Mouse (Mus musculus) liver, embryonic 12.5 days (tissue): ENCODE measurements around the gene Pacsin2. TPM values are rescaled to one million over a fixed set of nuclear protein-coding genes. Genes with fewer than 3 reads are reported as not detected.
"Not testable (repeated sequence)": the region's sequence is repeated elsewhere in the genome, so short reads cannot be mapped to it uniquely, and the experiment has no call there.

ENCODE experiments used
- ATAC-seq: fragments of 200-750 bp; cut with Nextera tagmentation; 2 replicates; pipeline ENCODE4 v1.8.0; 2017; ENCODE audit warnings: moderate number of reproducible peaks, mild to moderate bottlenecking, moderate library complexity
- H3K27ac ChIP-seq: fragments of 300-500 bp; sonication (generic); 2 replicates; pipeline ENCODE4 v1.5.1; 2016; ENCODE audit warnings: mild to moderate bottlenecking
- H3K27me3 ChIP-seq: fragments of 300-500 bp; sonication (generic); replicated peaks from 2 replicates; pipeline ENCODE4 v1.6.1; 2016; ENCODE audit warnings: mild to moderate bottlenecking, moderate library complexity
- H3K36me3 ChIP-seq: fragments of 300-500 bp; sonication (generic); 2 replicates; pipeline ENCODE4 v1.6.1; 2016; ENCODE audit warnings: mild to moderate bottlenecking, moderate library complexity
- H3K4me1 ChIP-seq: fragments of 300-500 bp; sonication (generic); 2 replicates; pipeline ENCODE4 v1.6.1; 2016
- H3K4me2 ChIP-seq: fragments of 300-500 bp; sonication (generic); 2 replicates; pipeline ENCODE4 v1.6.1; 2016; ENCODE audit warnings: mild to moderate bottlenecking, moderate library complexity
- H3K4me3 ChIP-seq: fragments of 300-500 bp; sonication (generic); 2 replicates; pipeline ENCODE4 v1.5.1; 2016; ENCODE audit warnings: mild to moderate bottlenecking, moderate library complexity
- H3K9ac ChIP-seq: fragments of 300-500 bp; sonication (generic); 2 replicates; pipeline ENCODE4 v1.6.1; 2016; ENCODE audit warnings: mild to moderate bottlenecking, moderate library complexity
- H3K9me3 ChIP-seq: fragments of 300-500 bp; sonication (generic); replicated peaks from 2 replicates; pipeline ENCODE4 v1.6.1; 2016; ENCODE audit warnings: mild to moderate bottlenecking, moderate library complexity
- WGBS: fragments of 180-500 bp; shearing (Covaris S2); methylation state at CpG from one replicate; pipeline ENCODE4 v1.1.7; 2016; ENCODE audit not compliant: insufficient replicate concordance; 5-methylcytosine and 5-hydroxymethylcytosine counted together
- polyA plus RNA-seq: library from polyadenylated mRNA; unstranded; fragments of >200 nt; fragmentation: Nextera tagmentation; extraction: Ambion mirVana; gene quantifications from 2 replicates; pipeline ENCODE4 v1.2.1, GENCODE M21; 2016

Pacsin2 gene
- polyA plus RNA-seq, 1 experiment from 2014 or later: 65.1 TPM

- peaks cover 53% of the 10 kb centered on the region for H3K4me1 ChIP-seq
- no peak overlapping the region for H3K4me3 ChIP-seq
- no peaks in the 10 kb centered on the region for H3K27me3 ChIP-seq
- peak overlapping the region; percentile 61 for H3K27ac ChIP-seq
- peak overlapping the region; percentile 10; the same call in 1 of the 2 replicates for H3K9ac ChIP-seq
- H3K4me2 ChIP-seq: 0 out of 2 replicates have a peak overlapping the region, but pooled peaks have one; percentile 3
- peak; percentile 63 for ATAC-seq
- WGBS: 16% methylated on average over 3 of the region's 3 CpGs
- H3K36me3 ChIP-seq: no peaks in the 10 kb centered on the region
- H3K9me3 ChIP-seq: no peaks in the 10 kb centered on the region
Observed at GRCm38 (mm10) chr15:83364194-83364593, 100.2 kb downstream of the Pacsin2 start.

- H3K27ac ChIP-seq, H3K9ac ChIP-seq, H3K36me3 ChIP-seq, H3K27me3 ChIP-seq, H3K9me3 ChIP-seq, H3K4me3 ChIP-seq, H3K4me2 ChIP-seq: not testable (repeated sequence)
- peaks cover 48% of the 10 kb centered on the region for H3K4me1 ChIP-seq
- WGBS: 85% methylated on average over 1 of the region's 1 CpGs
- peak; percentile 46 for ATAC-seq
Observed at GRCm38 (mm10) chr15:83362813-83363212, 101.6 kb downstream of the Pacsin2 start.

DNA sequence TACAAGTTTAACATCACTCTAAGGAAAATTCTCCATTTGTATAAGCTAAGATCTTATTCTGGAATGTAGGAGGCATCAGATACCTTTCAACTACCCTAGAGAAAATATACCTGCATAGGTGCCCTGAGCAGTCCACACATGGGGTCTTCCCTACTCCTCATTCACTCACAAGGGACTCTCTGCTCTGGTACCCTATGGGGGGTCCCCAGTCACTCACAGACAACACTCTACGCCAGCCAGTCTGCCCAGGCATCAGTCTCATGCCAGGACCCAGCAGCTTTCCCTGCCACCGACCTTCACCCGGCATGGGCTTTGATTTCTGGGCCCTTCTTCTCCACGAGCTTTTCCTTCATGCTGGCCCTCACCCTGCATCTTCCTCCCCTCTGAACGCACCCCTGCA is 103.5 kb downstream of the Pacsin2 start:
- H3K4me1 ChIP-seq: peaks cover 31% of the 10 kb centered on the region
- H3K9ac ChIP-seq, H3K27me3 ChIP-seq, H3K9me3 ChIP-seq, H3K4me3 ChIP-seq, H3K4me2 ChIP-seq, ATAC-seq, H3K27ac ChIP-seq: not testable (repeated sequence)
- peaks cover 12% of the 10 kb centered on the region for H3K36me3 ChIP-seq
- WGBS: 68% methylated on average over 4 of the region's 5 CpGs

- WGBS: 67% methylated on average over 3 of the region's 3 CpGs
- no peak overlapping the region for H3K4me2 ChIP-seq
- ATAC-seq: no peak
Observed at GRCm38 (mm10) chr15:83360140-83360539, 104.3 kb downstream of the Pacsin2 start.

DNA sequence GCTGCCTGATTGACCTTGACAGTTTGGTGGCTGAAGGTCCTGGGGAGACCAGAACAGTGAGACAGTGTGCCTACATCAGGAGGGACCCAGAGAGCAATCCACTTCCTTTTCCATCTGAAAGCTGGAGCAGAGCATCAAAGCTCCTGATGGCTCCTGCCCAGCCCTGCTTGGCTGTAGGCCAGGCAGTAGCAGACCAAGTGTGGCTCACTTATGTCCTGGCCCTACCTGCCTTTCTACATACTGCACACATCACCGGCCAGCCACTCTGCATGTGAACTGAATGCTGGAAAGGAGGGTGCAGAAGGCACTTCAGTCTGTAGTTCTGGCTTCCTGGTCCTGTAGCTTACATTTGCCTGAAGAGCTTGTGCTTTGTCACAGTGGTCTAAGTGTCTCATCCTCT is 105.9 kb downstream of the Pacsin2 start:
- Histone ChIP-seq H3K27me3 (0 out of 2 replicates have a peak, but pooled peaks cover 4% of the 10 kb centered on the region), H3K4me2 (no peak overlapping the region), H3K4me1 (peaks cover 8% of the 10 kb centered on the region), H3K4me3 (no peak overlapping the region), H3K9me3 (no peaks in the 10 kb centered on the region), H3K9ac (no peak overlapping the region), H3K36me3 (peaks cover 12% of the 10 kb centered on the region), H3K27ac (no peak overlapping the region)
- no peak for ATAC-seq
- 88% methylated on average over 1 of the region's 1 CpGs for WGBS

More at GRCm38 (mm10) chr15:83360140-83360539, 104.3 kb downstream of the Pacsin2 start:
- H3K4me1 ChIP-seq: peaks cover 24% of the 10 kb centered on the region
- no peaks in the 10 kb centered on the region for H3K9me3 ChIP-seq
- H3K9ac ChIP-seq: no peak overlapping the region
- H3K36me3 ChIP-seq: peaks cover 12% of the 10 kb centered on the region
- H3K27ac ChIP-seq: no peak overlapping the region
- no peak overlapping the region for H3K4me3 ChIP-seq
- H3K27me3 ChIP-seq: 0 out of 2 replicates have a peak, but pooled peaks cover 4% of the 10 kb centered on the region

GRCm38 (mm10) chr15:83351546-83351945 is 112.9 kb downstream of the Pacsin2 start:
- no peaks in the 10 kb centered on the region for H3K9me3 ChIP-seq
- no peak overlapping the region for H3K4me2 ChIP-seq
- no peak overlapping the region for H3K9ac ChIP-seq
- 82% methylated on average over 4 of the region's 4 CpGs for whole genome bisulfite sequencing
- H3K27ac ChIP-seq: no peak overlapping the region
- no peak overlapping the region for H3K4me3 ChIP-seq
- H3K4me1 ChIP-seq: peaks cover 30% of the 10 kb centered on the region
- H3K36me3 ChIP-seq: no peaks in the 10 kb centered on the region
- H3K27me3 ChIP-seq: no peaks in the 10 kb centered on the region
- ATAC-seq: no peak

- 55% methylated on average over 2 of the region's 2 CpGs for WGBS
- H3K4me2 ChIP-seq: peak overlapping the region; percentile 90
- H3K36me3 ChIP-seq: 0 out of 2 replicates have a peak, but pooled peaks cover 3% of the 10 kb centered on the region
- ATAC-seq: no peak
- peak overlapping the region; percentile 79 for H3K9ac ChIP-seq
- H3K4me1 ChIP-seq: peaks cover 37% of the 10 kb centered on the region
- no peaks in the 10 kb centered on the region for H3K9me3 ChIP-seq
- H3K27ac ChIP-seq: peak overlapping the region; percentile 69
- H3K27me3 ChIP-seq: no peaks in the 10 kb centered on the region
- H3K4me3 ChIP-seq: no peak overlapping the region
Observed at GRCm38 (mm10) chr15:83350859-83351258, 113.5 kb downstream of the Pacsin2 start.

DNA sequence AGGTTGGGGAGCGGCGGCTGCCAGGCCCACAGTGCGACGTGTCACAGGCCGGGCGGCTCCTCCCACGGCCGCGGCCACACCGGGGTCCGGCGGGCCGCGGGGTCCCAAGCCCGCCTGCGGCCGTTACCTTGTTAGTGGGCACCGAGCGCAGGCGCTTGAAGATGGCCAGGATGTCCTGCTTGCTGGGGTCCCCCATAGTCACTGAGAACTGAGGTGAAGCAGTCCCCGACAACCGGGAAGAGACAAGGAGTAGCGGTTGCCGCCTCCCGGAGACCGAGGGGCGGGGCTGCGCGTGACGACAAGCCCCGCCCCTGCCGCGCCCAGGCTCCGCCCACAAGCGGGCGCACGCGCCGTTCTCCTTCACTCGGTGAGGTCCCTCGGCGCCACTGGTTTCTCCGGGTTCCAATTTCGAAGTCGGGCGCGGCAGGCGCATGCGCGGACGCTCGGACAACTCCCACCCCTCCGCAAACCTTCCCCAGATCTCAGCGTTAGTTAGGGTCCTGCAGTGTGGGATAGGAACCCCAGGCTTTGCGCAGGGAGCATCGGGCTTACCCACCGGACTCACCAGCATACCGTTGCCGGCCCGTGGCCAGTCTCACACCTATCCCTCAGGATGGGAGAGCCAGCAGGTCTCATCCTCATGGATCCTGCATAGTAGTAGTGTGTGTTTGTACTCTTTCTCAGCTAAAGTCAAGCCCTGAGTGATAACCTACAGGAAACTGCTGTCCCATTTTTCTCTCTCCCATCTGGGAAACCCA is 114.3 kb downstream of the Pacsin2 start, which contains the start of gene Arfgap3:
Arfgap3 (minus strand) TSS at position 294 of the 758 bp plus-strand sequence.
- Histone ChIP-seq H3K27ac (peak within 1 kb of the TSS; percentile 69), H3K36me3 (0 out of 2 replicates have a peak, but pooled peaks cover 3% of the 10 kb centered on the region), H3K9me3 (no peaks in the 10 kb centered on the region), H3K27me3 (no peaks in the 10 kb centered on the region), H3K4me2 (peak within 1 kb of the TSS; percentile 90), H3K9ac (peak within 1 kb of the TSS; percentile 79), H3K4me3 (peak within 1 kb of the TSS; percentile 71), H3K4me1 (peaks cover 44% of the 10 kb centered on the region)
- under 1% methylated on average over 60 of the region's 60 CpGs for WGBS
- peak; percentile 88 for ATAC-seq

DNA sequence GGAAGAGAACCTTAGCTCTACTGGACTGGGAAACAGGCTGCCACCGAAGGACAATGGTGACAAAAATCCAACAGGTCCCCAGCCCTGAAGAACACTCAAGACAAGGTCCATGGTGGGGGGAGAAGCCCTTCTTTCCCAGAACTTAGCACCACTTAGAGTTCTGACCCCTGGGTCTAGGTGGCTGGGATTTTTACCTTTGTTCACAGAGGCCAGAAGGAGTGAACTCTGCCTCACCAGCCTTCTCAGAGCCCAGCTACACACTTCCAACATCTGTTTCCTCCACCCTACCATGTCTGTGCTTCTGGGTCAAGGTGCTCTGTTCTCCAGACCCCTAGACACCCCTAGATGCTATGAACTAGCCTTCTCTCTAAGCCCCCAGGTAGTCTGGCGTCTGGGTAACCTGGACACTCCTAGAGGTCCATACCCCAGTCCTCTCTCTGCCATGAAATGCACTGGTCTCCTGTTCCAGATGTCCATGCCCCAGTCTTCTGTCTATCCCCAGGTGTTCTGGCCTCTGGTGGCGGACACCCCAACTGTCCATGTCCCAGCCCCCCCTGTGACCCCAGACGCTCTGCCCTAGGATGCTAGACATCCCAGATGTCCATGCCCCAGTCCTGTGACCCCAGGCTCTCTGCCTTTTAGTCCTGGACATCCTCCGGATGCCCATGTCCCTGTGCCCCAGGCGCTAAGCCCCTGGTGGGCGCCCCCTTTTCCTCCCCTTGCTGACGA is 115.0 kb downstream of the Pacsin2 start:
- H3K36me3 ChIP-seq: 0 out of 2 replicates have a peak, but pooled peaks cover 3% of the 10 kb centered on the region
- peak overlapping the region; percentile 79 for H3K9ac ChIP-seq
- no peaks in the 10 kb centered on the region for H3K27me3 ChIP-seq
- H3K4me2 ChIP-seq: peak overlapping the region; percentile 90
- H3K9me3 ChIP-seq: no peaks in the 10 kb centered on the region
- H3K27ac ChIP-seq: peak overlapping the region; percentile 69
- WGBS: 18% methylated on average over 8 of the region's 8 CpGs
- peak; percentile 25 for ATAC-seq
- peak overlapping the region; percentile 71 for H3K4me3 ChIP-seq
- peaks cover 52% of the 10 kb centered on the region for H3K4me1 ChIP-seq

DNA sequence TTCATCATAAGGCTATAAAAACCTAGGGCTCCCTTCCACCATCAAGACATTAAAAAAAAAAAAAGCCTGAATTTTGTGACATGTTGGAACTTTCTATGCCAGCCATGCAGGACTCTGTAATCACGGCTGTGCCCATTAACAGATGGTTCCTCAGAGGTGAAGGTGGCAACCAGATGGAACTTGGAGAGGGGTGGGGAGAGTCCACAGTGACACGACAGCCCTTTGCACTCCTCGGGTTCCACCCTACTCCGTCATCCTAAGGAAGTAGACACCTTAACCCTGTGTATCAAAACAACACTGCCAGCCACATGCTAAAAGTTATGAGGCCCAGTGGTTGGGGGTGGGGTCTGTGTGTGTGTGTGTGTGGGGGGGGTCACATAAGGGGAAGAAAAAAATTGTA is 115.7 kb downstream of the Pacsin2 start:
- H3K27me3 ChIP-seq: no peaks in the 10 kb centered on the region
- 0 out of 2 replicates have a peak, but pooled peaks cover 3% of the 10 kb centered on the region for H3K36me3 ChIP-seq
- 54% methylated on average over 4 of the region's 4 CpGs for WGBS
- H3K27ac ChIP-seq: peak overlapping the region; percentile 69; the same call in 1 of the 2 replicates
- peak overlapping the region; percentile 79 for H3K9ac ChIP-seq
- no peak for ATAC-seq
- H3K4me1 ChIP-seq: peaks cover 58% of the 10 kb centered on the region
- H3K4me2 ChIP-seq: peak overlapping the region; percentile 90
- H3K4me3 ChIP-seq: peak overlapping the region; percentile 71
- no peaks in the 10 kb centered on the region for H3K9me3 ChIP-seq

DNA sequence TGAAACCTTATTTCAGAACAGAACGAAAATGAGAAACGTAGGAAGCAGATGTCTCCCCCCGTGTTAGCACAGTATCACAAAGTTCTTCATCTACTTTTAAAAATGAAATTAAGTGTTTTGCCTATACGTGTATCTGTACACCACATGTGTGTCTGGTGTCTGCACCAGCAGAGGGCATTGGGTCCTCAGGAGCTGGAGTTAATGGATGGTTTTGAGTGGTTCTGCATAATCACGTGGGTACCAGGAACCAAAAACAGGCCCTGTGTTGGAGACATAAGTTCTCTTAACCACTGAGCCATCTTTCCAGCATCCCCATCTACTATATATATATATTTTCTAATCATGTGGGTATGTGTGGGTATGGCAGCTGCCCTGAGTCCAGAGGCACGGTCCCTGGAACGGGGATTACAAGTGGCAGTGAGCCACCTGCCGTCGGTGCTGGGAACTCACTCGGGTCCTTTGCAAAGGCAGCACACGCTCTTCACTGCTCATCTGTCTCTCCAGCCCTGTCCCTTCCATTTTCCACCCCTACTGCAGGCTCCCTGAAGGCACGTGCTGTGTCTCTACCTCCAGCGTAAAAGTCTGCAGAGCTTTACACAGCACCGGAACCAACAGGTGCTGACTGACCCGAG is 118.4 kb downstream of the Pacsin2 start:
- Histone ChIP-seq H3K36me3 (peaks cover 19% of the 10 kb centered on the region), H3K27me3 (no peaks in the 10 kb centered on the region), H3K9ac (no peak overlapping the region), H3K27ac (peak overlapping the region; percentile 86), H3K4me3 (no peak overlapping the region), H3K9me3 (no peaks in the 10 kb centered on the region), H3K4me1 (peaks cover 68% of the 10 kb centered on the region), H3K4me2 (no peak overlapping the region)
- no peak for ATAC-seq
- 81% methylated on average over 15 of the region's 15 CpGs for WGBS
